Mouse (Mus musculus) T-helper 2 cell (primary cell): Measurements from ENCODE around the gene Prss34.

Experiments
- in situ Hi-C: fragments of 300-600 bp; cut with MboI, MseI; formaldehyde crosslinking; loops from one replicate; pipeline ENCODE4 v1.15.1; 2025; ENCODE audit warnings: high pct_unique_total_duplicates

The Prss34 gene

GRCm38 (mm10) chr17:25298094-25298493 lies at the start of gene Prss34:
Gene Prss34 (plus strand): TSS chr17:25298394.
- in situ Hi-C loops: loop anchor here (10.0 kb wide), 1 partner anchor 467 kb away; no protein-coding TSS in a partner anchor

- in situ Hi-C loops: no loop called here
Measured at GRCm38 (mm10) chr17:25250181-25250835, 47.9 kb upstream of the Prss34 start.

DNA sequence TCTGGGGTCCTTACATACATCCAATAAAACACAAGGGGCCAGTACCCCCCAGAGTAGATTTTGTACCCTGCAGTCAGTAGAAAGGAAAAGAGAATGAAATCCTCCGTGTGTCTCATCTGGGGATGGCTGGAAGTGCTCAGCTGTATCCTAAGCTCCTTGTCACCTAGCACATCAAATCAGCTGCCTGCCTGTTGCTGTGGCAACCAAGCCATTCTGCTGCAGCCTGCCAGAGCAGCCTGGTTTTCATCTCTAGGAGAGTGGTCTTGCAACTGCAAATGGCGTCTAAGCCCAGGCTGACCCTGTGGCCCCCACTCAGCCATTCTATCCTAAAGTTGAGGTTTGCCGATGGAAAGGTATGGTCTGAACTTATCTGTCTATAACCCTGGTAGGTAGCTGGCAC lies 45.6 kb upstream of the Prss34 start:
- in situ Hi-C loops: no loop called here

DNA sequence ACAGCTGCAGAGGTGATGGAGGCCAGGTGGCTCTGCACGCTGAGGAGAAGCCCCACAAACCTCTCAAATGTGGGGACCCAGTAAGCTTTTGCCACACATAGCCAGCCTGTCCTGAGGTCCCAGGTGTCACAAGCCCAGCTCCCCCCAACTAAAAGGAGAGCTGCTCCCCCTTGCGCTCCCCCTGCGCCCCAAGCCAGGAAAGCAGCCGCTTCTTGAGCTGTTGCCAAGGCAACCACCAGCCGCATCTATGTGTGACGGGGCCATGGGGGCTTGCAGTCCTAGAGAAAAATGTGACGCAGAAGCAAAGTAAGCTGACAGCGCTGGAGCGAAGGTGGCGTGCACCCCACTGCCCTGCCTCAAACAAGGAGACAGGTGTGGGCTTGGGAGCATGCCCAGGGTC lies 44.4 kb upstream of the Prss34 start:
- in situ Hi-C loops: no loop called here

DNA sequence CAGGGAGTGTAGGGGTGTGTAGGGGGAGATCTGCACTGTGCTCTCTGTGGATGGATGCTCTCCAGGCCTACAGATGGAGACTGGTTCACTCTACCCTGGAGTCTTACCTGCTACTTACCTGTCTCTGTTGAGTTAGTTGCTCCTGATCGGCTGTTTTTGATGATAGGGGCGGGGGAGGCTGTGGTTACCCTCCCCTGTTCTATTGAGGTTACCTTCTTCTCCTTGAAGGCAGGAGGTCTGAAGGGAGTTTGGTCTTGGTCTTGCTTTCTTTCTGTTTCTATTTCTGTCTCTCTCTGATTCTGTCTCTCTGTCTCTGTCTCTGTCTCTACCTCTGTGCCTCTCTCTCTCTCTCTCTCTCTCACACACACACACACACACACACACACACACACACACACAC lies 43.1 kb upstream of the Prss34 start:
- in situ Hi-C loops: no loop called here

GRCm38 (mm10) chr17:25256140-25256754 lies 41.9 kb upstream of the Prss34 start, which contains the start of gene Baiap3:
Gene Baiap3 (minus strand): TSS chr17:25256364.
- in situ Hi-C loops: no loop called here

- in situ Hi-C loops: no loop called here
Measured at GRCm38 (mm10) chr17:25257804-25258261, 40.4 kb upstream of the Prss34 start.

- in situ Hi-C loops: no loop called here
Measured at GRCm38 (mm10) chr17:25264453-25264852, 33.7 kb upstream of the Prss34 start.

- in situ Hi-C loops: loop anchor here (5.0 kb wide), 1 partner anchor 49 kb away; no protein-coding TSS in a partner anchor
Measured at GRCm38 (mm10) chr17:25270795-25271335, 27.3 kb upstream of the Prss34 start.

GRCm38 (mm10) chr17:25272326-25272725 lies 25.9 kb upstream of the Prss34 start:
- in situ Hi-C loops: loop anchor here (5.0 kb wide), 1 partner anchor 50 kb away; no protein-coding TSS in a partner anchor

DNA sequence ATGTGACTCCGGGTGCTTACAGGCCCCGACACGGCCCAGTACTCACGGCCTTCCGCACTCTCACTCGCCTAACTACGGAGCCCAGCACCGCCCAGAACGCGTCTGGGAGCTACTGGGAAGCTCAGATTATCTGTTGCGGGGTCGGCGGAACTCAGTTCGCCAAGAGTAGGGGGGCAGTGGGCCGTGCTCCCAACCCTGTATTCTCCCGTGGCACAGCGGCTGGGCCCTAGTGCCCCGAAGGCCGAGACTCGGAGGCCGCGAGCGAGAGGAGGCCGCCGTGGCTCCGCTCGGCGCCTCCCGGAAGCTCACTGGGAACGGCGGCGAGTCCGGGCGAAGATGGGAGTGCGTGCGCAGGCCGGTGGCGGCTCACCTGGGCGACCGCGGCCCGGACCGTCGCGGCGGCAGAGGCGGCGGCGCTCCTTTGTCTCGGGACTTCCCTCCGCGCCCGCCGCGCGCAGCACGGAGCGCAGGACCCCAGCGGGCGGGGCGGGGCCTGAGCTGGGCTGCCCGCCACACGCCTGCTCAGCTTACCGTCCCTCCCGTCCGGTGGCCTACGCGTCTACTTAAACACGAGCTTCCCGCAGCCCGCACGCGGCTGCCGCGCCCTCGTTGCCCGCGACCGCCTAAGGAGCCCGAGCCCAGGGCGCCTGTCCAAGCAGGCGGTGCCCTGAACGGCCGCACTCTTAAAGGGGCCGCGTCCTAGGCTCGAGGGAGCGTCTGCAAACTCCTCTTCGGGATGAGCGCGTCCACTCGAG lies 25.1 kb upstream of the Prss34 start:
- in situ Hi-C loops: loop anchor here (5.0 kb wide), 1 partner anchor 51 kb away; no protein-coding TSS in a partner anchor

GRCm38 (mm10) chr17:25273706-25274501 lies 24.3 kb upstream of the Prss34 start:
- in situ Hi-C loops: loop anchor here (5.0 kb wide), 1 partner anchor 52 kb away; no protein-coding TSS in a partner anchor

GRCm38 (mm10) chr17:25274571-25275346 lies 23.4 kb upstream of the Prss34 start, which contains the start of gene Ube2i:
Gene Ube2i (minus strand): TSS chr17:25274622.
- in situ Hi-C loops: loop anchor here (5.0 kb wide), 1 partner anchor 52 kb away; no protein-coding TSS in a partner anchor

GRCm38 (mm10) chr17:25275833-25276232 lies 22.4 kb upstream of the Prss34 start:
- in situ Hi-C loops: no loop called here

DNA sequence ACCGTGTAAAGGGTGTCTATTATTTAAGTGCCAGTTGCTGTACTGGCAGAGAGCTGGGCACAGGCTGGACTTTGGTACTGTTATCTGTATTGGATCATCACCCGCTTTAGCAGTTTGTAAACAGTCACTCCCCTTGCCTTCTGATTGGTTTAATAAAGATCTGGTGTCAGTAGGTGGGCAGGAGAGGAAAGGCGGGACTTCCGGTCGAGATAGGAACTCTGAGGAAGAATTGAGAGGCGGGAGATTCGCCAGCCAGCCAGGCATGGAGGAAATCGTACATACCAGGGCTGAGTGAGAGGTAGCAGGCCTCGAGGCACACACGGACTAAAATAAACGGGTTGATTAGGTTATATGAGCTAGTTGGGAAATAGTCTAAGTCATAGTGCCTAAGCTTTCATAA lies 16.1 kb upstream of the Prss34 start:
- in situ Hi-C loops: no loop called here

GRCm38 (mm10) chr17:25285033-25285432 lies 13.2 kb upstream of the Prss34 start:
- in situ Hi-C loops: no loop called here

DNA sequence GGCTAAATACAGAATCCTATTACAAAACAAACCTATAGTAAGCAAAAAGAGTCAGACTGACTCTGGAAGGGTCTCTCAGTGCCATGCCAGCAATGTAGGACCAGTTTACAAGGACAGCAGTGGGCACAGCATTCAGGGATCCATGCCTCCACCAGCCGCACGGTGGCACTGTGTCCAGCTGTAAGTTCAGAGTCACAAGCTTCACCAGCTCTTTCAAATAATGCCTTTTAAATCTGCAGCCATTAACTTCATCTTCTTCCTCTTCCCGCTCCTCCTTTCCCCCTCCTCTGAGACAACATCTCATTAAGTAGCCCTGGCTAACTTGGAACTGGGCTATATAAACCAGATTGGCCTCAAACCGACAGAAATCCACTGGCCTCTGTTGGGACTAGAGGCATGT lies 9.4 kb upstream of the Prss34 start:
- in situ Hi-C loops: no loop called here

GRCm38 (mm10) chr17:25290411-25290810 lies 7.8 kb upstream of the Prss34 start:
- in situ Hi-C loops: loop anchor here (10.0 kb wide), 1 partner anchor 474 kb away; no protein-coding TSS in a partner anchor

GRCm38 (mm10) chr17:25293495-25293894 lies 4.7 kb upstream of the Prss34 start:
- in situ Hi-C loops: loop anchor here (10.0 kb wide), 1 partner anchor 471 kb away; no protein-coding TSS in a partner anchor

GRCm38 (mm10) chr17:25294111-25294510 lies 4.1 kb upstream of the Prss34 start:
- in situ Hi-C loops: loop anchor here (10.0 kb wide), 1 partner anchor 471 kb away; no protein-coding TSS in a partner anchor
